Mouse (Mus musculus) large intestine, adult 2 months (tissue): ENCODE data around the gene Mcm10. TPM values are rescaled to one million over a fixed set of nuclear protein-coding genes. Genes with fewer than 3 reads are reported as not detected.

Experiments used
- DNase-seq: peaks from one replicate; pipeline ENCODE4 v3.0.0-alpha.2; 2012; ENCODE audit warnings: low read depth, low spot score
- WGBS: fragments of 180-500 bp; shearing (Covaris S2); methylation state at CpG from one replicate; pipeline ENCODE4 v1.1.7; 2018; 5-methylcytosine and 5-hydroxymethylcytosine counted together
- polyA plus RNA-seq: library from polyadenylated mRNA; depleted of rRNA; stranded (reverse); fragments of >200 nt; gene quantifications from 2 replicates; pipeline ENCODE4 v1.2.3, GENCODE M21; 2012

The Mcm10 gene
- polyA plus RNA-seq, 1 experiment, result 19.1 TPM

DNA sequence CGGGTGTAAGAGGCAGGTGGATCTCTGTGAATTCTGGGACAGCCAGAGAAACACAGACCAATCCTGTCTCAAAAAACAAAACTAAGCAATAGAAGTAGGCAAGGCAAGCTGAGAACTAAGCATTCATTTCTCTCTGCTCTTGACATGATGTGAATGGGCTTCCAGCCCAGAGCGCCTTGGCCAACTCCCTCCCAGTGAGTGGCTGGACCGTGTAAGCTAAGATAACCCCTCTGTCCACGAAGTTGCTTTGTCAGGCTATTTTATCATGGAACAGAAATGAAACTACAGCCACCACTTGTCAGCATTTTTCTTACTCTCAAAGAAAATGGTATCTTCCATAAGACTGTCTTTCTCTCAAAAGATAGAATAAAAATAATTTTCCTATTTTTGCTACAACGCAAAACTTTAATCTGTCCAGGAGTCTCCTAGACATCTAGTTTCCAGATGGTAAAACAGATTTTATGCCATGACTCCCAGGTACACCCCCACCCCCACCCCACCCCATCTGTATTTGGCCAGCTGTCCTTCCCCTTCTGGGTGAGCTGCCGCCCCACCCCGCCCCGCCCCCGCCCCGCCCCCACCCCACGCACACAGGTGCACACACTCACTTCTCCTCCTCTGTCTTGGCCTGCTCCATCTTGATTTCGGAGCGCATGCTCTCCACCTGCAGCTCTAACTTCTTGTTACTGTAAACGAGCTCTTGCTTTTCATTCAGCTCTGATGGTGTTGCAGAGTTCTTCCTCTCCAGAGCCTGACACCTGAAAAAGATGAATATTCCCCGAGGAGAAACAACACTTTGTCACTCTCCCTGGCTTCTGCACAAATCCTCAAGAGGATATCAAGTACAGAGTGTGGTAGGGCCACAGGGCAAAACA lies 21.2 kb upstream of the Mcm10 start:
- WGBS, result 32% methylated on average over 15 of the region's 15 CpGs
- no peak for DNase-seq

- 26% methylated on average over 5 of the region's 5 CpGs for WGBS
Observed at GRCm38 (mm10) chr2:5032665-5033064, 20.1 kb upstream of the Mcm10 start.

DNA sequence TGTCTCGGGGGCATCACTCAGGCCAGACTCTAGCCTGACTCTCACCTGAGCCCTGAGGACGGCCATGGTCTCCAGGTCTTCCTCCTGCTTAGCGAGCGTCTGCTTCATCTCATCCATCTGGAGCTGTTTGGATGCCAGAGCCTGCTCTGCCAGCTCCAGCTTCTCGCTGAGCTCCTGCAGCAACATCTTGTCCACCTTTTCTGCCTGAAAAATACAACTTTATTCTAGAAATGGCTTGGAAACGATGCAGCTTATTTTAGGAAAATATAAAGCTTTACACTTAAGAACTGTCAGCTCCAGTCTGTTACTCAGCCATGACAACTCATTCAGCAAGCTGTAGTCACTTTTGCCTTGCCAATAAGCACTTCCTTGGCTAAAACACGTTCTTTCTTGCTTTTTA lies 18.6 kb upstream of the Mcm10 start:
- 89% methylated on average over 7 of the region's 7 CpGs for WGBS
- no peak for DNase-seq

More at GRCm38 (mm10) chr2:5032665-5033064, 20.1 kb upstream of the Mcm10 start:
- DNase-seq, result no peak

- WGBS, result 98% methylated on average over 4 of the region's 4 CpGs
- no peak for DNase-seq
Observed at GRCm38 (mm10) chr2:5029808-5030207, 17.2 kb upstream of the Mcm10 start.

DNA sequence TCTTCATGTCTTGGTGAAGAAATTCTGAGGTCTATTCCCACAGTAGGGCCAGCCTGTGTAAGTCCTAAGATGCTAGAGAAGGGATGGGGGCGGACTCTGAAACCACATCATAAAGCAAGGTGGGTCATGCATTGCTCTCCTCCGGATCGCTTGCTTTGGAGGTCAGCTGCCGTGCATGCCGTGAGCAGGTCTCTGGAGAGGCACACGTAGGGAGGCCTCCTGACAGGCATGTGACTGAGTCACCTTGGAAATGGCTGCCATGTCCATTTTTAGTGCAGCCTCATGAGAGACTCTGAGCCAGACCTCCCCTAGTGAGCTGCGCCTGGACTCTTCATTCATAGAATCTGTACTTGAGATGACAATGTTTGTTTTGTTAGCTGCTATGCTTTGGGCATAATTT lies 15.5 kb upstream of the Mcm10 start:
- WGBS, result 88% methylated on average over 7 of the region's 7 CpGs
- DNase-seq, result no peak

DNA sequence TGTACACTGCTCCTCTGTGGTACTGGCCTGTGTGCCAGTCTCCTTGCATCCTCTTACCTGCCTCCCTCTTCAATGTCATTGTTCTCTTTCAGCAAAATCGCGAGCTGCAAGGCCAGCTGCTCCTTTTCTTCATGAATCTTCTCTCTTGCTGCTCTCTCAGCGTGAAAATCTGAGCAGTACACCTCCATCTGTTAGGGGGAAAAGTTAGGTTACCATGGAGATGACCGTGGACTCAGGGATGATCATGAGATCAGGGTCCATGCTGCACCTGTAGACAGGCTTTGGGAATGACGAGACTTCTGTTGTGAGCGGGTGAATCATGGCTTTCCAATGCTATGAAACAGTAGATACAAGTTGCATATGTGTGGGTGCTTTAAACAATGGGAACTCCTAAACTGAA lies 14.5 kb upstream of the Mcm10 start:
- no peak for DNase-seq
- 81% methylated on average over 6 of the region's 6 CpGs for WGBS

GRCm38 (mm10) chr2:5025162-5025733 lies 12.7 kb upstream of the Mcm10 start:
- no peak for DNase-seq
- 86% methylated on average over 4 of the region's 4 CpGs for WGBS

GRCm38 (mm10) chr2:5023699-5024399 lies 11.3 kb upstream of the Mcm10 start:
- 85% methylated on average over 14 of the region's 14 CpGs for WGBS
- no peak for DNase-seq

DNA sequence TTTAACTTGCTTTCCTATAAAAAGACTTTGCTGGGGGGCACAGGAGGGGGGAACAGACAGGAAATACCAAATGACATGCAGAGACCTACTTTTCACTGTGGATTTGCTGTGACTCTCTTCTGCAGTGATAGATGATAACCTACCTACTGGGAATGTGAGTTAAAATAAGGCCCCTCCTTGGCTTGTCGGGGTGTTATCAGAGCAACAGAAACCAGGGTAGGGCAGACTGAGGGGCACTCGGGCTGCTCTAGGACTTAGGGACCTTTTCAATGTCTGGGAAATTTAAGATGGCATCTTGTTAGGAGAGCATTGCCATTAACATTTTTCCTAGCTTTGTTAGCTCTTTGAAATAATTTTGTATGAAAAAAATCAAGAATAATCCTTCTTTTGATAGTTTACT lies 10.7 kb upstream of the Mcm10 start:
- DNase-seq, result no peak
- WGBS, result 72% methylated on average over 2 of the region's 2 CpGs

- 65% methylated on average over 1 of the region's 1 CpGs for WGBS
- DNase-seq, result no peak
Observed at GRCm38 (mm10) chr2:5019708-5020107, 7.1 kb upstream of the Mcm10 start.

- DNase-seq, result no peak
Observed at GRCm38 (mm10) chr2:5016922-5017321, 4.3 kb upstream of the Mcm10 start.

GRCm38 (mm10) chr2:5015527-5015926 lies 2.9 kb upstream of the Mcm10 start:
- 87% methylated on average over 6 of the region's 6 CpGs for WGBS
- no peak for DNase-seq

More at GRCm38 (mm10) chr2:5016922-5017321, 4.3 kb upstream of the Mcm10 start:
- 89% methylated on average over 7 of the region's 7 CpGs for WGBS

DNA sequence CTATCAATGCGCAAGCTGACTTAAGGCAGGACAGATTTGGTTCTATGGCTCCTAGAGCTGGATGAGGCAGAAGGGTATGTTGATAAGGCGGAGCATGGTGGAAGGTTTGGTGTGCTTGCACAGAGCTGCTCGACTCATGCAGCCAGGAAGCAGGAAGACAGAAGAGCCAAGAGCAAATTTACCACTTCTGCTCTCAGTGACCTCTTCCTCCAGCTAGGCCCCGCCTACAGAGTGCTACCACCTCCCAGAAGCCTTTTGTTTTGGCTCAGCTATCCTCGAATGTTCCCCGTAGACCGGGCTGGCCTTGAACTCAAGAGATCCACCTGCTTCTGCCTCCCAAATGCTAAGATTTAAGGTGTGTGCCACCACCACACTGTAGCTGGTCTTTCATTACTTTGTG lies 2.0 kb upstream of the Mcm10 start:
- WGBS, result 61% methylated on average over 7 of the region's 7 CpGs
- DNase-seq, result no peak

- DNase-seq, result no peak
- 3% methylated on average over 8 of the region's 8 CpGs for WGBS
Observed at GRCm38 (mm10) chr2:5011898-5012490, 597 bp downstream of the Mcm10 start.

- no peak for DNase-seq
- 93% methylated on average over 4 of the region's 4 CpGs for WGBS
Observed at GRCm38 (mm10) chr2:5007107-5007506, 5.5 kb downstream of the Mcm10 start.

GRCm38 (mm10) chr2:5001266-5001665 lies 11.3 kb downstream of the Mcm10 start:
- WGBS, result 92% methylated on average over 6 of the region's 6 CpGs
- no peak for DNase-seq

DNA sequence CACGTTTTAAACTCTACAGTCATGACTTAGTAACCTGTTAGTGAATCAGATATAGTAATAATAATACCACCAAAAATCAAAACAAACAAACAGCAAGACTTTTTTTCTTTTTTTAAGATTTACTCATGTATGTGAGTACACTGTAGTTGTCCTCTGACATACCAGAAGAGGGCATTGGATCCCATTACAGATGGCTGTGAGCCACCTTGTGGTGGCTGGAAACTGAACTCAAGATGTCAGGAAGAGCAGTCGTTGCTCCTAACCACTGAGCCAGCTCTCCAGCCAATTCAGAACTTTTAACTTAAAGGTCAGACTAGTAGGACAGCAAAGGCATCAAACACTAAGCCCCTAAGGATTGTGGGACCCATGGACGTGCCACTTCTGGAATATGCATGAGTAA lies 13.7 kb downstream of the Mcm10 start:
- WGBS, result 67% methylated on average over 3 of the region's 3 CpGs
- no peak for DNase-seq

GRCm38 (mm10) chr2:4996421-4996824 lies 16.2 kb downstream of the Mcm10 start:
- 62% methylated on average over 6 of the region's 6 CpGs for WGBS
- no peak for DNase-seq

DNA sequence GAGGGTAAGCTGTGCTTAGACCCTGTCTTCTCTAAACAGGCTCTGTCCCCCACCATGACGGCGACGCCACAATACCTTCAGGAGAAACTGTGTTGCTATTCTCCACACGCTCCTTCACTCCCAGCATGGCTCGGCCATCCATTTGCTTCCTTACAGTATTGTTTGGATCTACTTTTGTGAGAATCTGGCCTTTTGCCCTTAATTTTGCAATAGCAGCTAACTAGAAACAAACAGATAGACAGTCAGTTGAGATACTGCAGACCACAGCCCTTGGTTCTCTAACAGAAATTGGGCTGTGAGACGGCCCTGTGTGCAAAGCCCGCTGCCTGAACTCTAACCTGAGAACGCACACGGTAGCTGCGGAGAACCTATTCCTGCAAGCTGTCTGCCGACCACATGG lies 16.9 kb downstream of the Mcm10 start:
- WGBS, result 93% methylated on average over 11 of the region's 11 CpGs

GRCm38 (mm10) chr2:4994436-4994835 lies 18.2 kb downstream of the Mcm10 start:
- no peak for DNase-seq
- WGBS, result 89% methylated on average over 4 of the region's 4 CpGs

More for the DNA sequence above, 16.9 kb downstream of the Mcm10 start:
- no peak for DNase-seq
